Mouse (Mus musculus) lung, embryonic 16.5 days (tissue): ENCODE measurements around the gene Pagr1b. TPM values are rescaled to one million over a fixed set of nuclear protein-coding genes. Genes with fewer than 3 reads are reported as not detected.

Source experiments
- ATAC-seq: fragments of 200-750 bp; cut with Nextera tagmentation; 2 replicates; pipeline ENCODE4 v1.8.0; 2017; ENCODE audit warnings: low read depth, mild to moderate bottlenecking, moderate library complexity
- H3K27ac ChIP-seq: fragments of 300-500 bp; sonication (generic); 2 replicates; pipeline ENCODE4 v1.5.1; 2014; ENCODE audit warnings: mild to moderate bottlenecking, control low read depth, low read length
- H3K27me3 ChIP-seq: fragments of 300-500 bp; sonication (generic); 2 replicates; pipeline ENCODE4 v1.6.1; 2014; ENCODE audit warnings: low read depth, low read length, mixed read lengths; ENCODE audit not compliant: control insufficient read depth, insufficient read depth
- H3K36me3 ChIP-seq: fragments of 300-500 bp; sonication (generic); 2 replicates; pipeline ENCODE4 v1.6.1; 2014; ENCODE audit warnings: low read length; ENCODE audit not compliant: control insufficient read depth, insufficient read depth
- H3K4me1 ChIP-seq: fragments of 300-500 bp; sonication (generic); replicated peaks from 2 replicates; pipeline ENCODE4 v1.6.1; 2014; ENCODE audit warnings: low read length, mixed read lengths; ENCODE audit not compliant: control insufficient read depth, insufficient read depth
- H3K4me2 ChIP-seq: fragments of 300-500 bp; sonication (generic); 2 replicates; pipeline ENCODE4 v1.6.1; 2014; ENCODE audit warnings: low read depth, low read length, control low read depth
- H3K4me3 ChIP-seq: fragments of 300-500 bp; sonication (generic); 2 replicates; pipeline ENCODE4 v1.5.1; 2014; ENCODE audit warnings: mild to moderate bottlenecking, low read length, control low read depth
- H3K9ac ChIP-seq: fragments of 300-500 bp; sonication (generic); 2 replicates; pipeline ENCODE4 v1.6.1; 2014; ENCODE audit warnings: low read length, control low read depth
- H3K9me3 ChIP-seq: fragments of 300-500 bp; sonication (generic); 2 replicates; pipeline ENCODE4 v1.6.1; 2016; ENCODE audit warnings: low read length; ENCODE audit not compliant: control insufficient read depth
- WGBS: fragments of 180-500 bp; shearing (Covaris S2); extraction: QIAGEN DNeasy Blood & Tissue Kit; methylation state at CpG from one replicate; pipeline ENCODE4 v1.1.7; 2014; 5-methylcytosine and 5-hydroxymethylcytosine counted together
- polyA plus RNA-seq: library from polyadenylated mRNA; unstranded; fragments of >200 nt; fragmentation: Nextera tagmentation; extraction: Ambion mirVana; gene quantifications from 2 replicates; pipeline ENCODE4 v1.2.1, GENCODE M21; 2015

Gene Pagr1b
- polyA plus RNA-seq, 1 experiment from 2014 or later, result 0.62 TPM

GRCm38 (mm10) chr7:127016081-127016480, 203 bp downstream of the Pagr1b start:
- Histone ChIP-seq H3K4me1 (peaks cover 53% of the 10 kb centered on the region), H3K4me3 (peak overlapping the region; percentile 59), H3K4me2 (peak overlapping the region; percentile 80)

GRCm38 (mm10) chr7:127014993-127015392, 1.3 kb downstream of the Pagr1b start:
- H3K4me3 ChIP-seq, result no peak overlapping the region
- peak overlapping the region; percentile 72 for H3K4me2 ChIP-seq
- peaks cover 45% of the 10 kb centered on the region for H3K4me1 ChIP-seq
- H3K27ac ChIP-seq, result no peak overlapping the region
- no peak for ATAC-seq
- no peaks in the 10 kb centered on the region for H3K9me3 ChIP-seq
- 91% methylated on average over 12 of the region's 12 CpGs for WGBS
- no peak overlapping the region for H3K9ac ChIP-seq
- H3K27me3 ChIP-seq, result no peaks in the 10 kb centered on the region
- H3K36me3 ChIP-seq, result peaks cover 5% of the 10 kb centered on the region; the same call in 1 of the 2 replicates

More at GRCm38 (mm10) chr7:127016081-127016480, 203 bp downstream of the Pagr1b start:
- Histone ChIP-seq H3K36me3 (peaks cover 5% of the 10 kb centered on the region; the same call in 1 of the 2 replicates), H3K9me3 (no peaks in the 10 kb centered on the region), H3K27ac (peak overlapping the region; percentile 98), H3K9ac (peak overlapping the region; percentile 77), H3K27me3 (no peaks in the 10 kb centered on the region)
- ATAC-seq, result peak; percentile 15; the same call in 1 of the 2 replicates
- WGBS, result under 1% methylated on average over 10 of the region's 10 CpGs

- H3K4me1 ChIP-seq, result peaks cover 41% of the 10 kb centered on the region
- ATAC-seq, result 0 out of 2 replicates have a peak, but pooled peaks have one; percentile 13
- WGBS, result 15% methylated on average over 11 of the region's 11 CpGs
Observed at GRCm38 (mm10) chr7:127014320-127014719, 2.0 kb downstream of the Pagr1b start, which contains the start of gene Mvp. Gene Mvp, minus strand, starts transcription at chr7:127014621.

GRCm38 (mm10) chr7:127013385-127013784, 2.9 kb downstream of the Pagr1b start:
- Histone ChIP-seq H3K4me1 (peaks cover 39% of the 10 kb centered on the region), H3K4me2 (no peak overlapping the region), H3K36me3 (peaks cover 5% of the 10 kb centered on the region; the same call in 1 of the 2 replicates), H3K4me3 (no peak overlapping the region), H3K9me3 (no peaks in the 10 kb centered on the region), H3K27ac (no peak overlapping the region), H3K27me3 (no peaks in the 10 kb centered on the region), H3K9ac (no peak overlapping the region)
- WGBS, result 92% methylated on average over 6 of the region's 6 CpGs
- ATAC-seq, result no peak

More at GRCm38 (mm10) chr7:127014320-127014719, 2.0 kb downstream of the Pagr1b start, which contains the start of gene Mvp:
- Histone ChIP-seq H3K27me3 (no peaks in the 10 kb centered on the region), H3K27ac (peak within 1 kb of the TSS; percentile 51), H3K9me3 (no peaks in the 10 kb centered on the region), H3K4me2 (peak within 1 kb of the TSS; percentile 72), H3K9ac (peak within 1 kb of the TSS; percentile 59), H3K4me3 (peak within 1 kb of the TSS; percentile 56), H3K36me3 (peaks cover 5% of the 10 kb centered on the region; the same call in 1 of the 2 replicates)

- Histone ChIP-seq H3K4me2 (no peak overlapping the region), H3K9me3 (no peaks in the 10 kb centered on the region), H3K27me3 (no peaks in the 10 kb centered on the region), H3K27ac (no peak overlapping the region), H3K4me1 (peaks cover 35% of the 10 kb centered on the region), H3K9ac (no peak overlapping the region), H3K4me3 (no peak overlapping the region), H3K36me3 (peaks cover 5% of the 10 kb centered on the region; the same call in 1 of the 2 replicates)
- WGBS, result 93% methylated on average over 10 of the region's 10 CpGs
- no peak for ATAC-seq
Observed at GRCm38 (mm10) chr7:127012845-127013244, 3.4 kb downstream of the Pagr1b start.

GRCm38 (mm10) chr7:127012374-127012773, 3.9 kb downstream of the Pagr1b start:
- no peak overlapping the region for H3K4me2 ChIP-seq
- no peak for ATAC-seq
- no peak overlapping the region for H3K9ac ChIP-seq
- peaks cover 32% of the 10 kb centered on the region for H3K4me1 ChIP-seq
- WGBS, result 79% methylated on average over 6 of the region's 6 CpGs
- no peaks in the 10 kb centered on the region for H3K9me3 ChIP-seq
- H3K36me3 ChIP-seq, result peaks cover 5% of the 10 kb centered on the region; the same call in 1 of the 2 replicates
- no peak overlapping the region for H3K4me3 ChIP-seq
- no peak overlapping the region for H3K27ac ChIP-seq
- H3K27me3 ChIP-seq, result no peaks in the 10 kb centered on the region

GRCm38 (mm10) chr7:127011717-127012116, 4.6 kb downstream of the Pagr1b start:
- Histone ChIP-seq H3K4me2 (no peak overlapping the region), H3K4me1 (peaks cover 32% of the 10 kb centered on the region), H3K9ac (no peak overlapping the region), H3K4me3 (no peak overlapping the region), H3K9me3 (no peaks in the 10 kb centered on the region), H3K36me3 (peaks cover 5% of the 10 kb centered on the region; the same call in 1 of the 2 replicates), H3K27ac (no peak overlapping the region), H3K27me3 (no peaks in the 10 kb centered on the region)
- WGBS, result 68% methylated on average over 2 of the region's 2 CpGs
- ATAC-seq, result no peak

- Histone ChIP-seq H3K27me3 (no peaks in the 10 kb centered on the region), H3K9me3 (no peaks in the 10 kb centered on the region), H3K36me3 (peaks cover 5% of the 10 kb centered on the region; the same call in 1 of the 2 replicates), H3K4me3 (no peak overlapping the region), H3K27ac (no peak overlapping the region), H3K9ac (no peak overlapping the region), H3K4me2 (no peak overlapping the region), H3K4me1 (peaks cover 32% of the 10 kb centered on the region)
- WGBS, result 95% methylated on average over 2 of the region's 2 CpGs
- no peak for ATAC-seq
Observed at GRCm38 (mm10) chr7:127011051-127011450, 5.2 kb downstream of the Pagr1b start.

GRCm38 (mm10) chr7:127009307-127010085, 6.8 kb downstream of the Pagr1b start:
- no peaks in the 10 kb centered on the region for H3K27me3 ChIP-seq
- no peak for ATAC-seq
- no peak overlapping the region for H3K4me3 ChIP-seq
- H3K36me3 ChIP-seq, result no peaks in the 10 kb centered on the region
- H3K4me1 ChIP-seq, result peaks cover 16% of the 10 kb centered on the region
- no peak overlapping the region; the same call in 1 of the 2 replicates for H3K27ac ChIP-seq
- WGBS, result 76% methylated on average over 17 of the region's 17 CpGs
- H3K4me2 ChIP-seq, result no peak overlapping the region
- no peaks in the 10 kb centered on the region for H3K9me3 ChIP-seq
- H3K9ac ChIP-seq, result no peak overlapping the region
